Mouse (Mus musculus) spleen, adult 2 months (tissue): ENCODE results near the gene D330020A13Rik.

Experiments
- CTCF ChIP-seq: fragments of 200-500 bp; IDR thresholded peaks from 2 replicates; pipeline ENCODE4 v1.5.1; 2011; ENCODE audit warnings: mild to moderate bottlenecking, inconsistent platforms; ENCODE audit not compliant: insufficient read depth, insufficient read length, insufficient replicate concordance; ENCODE audit errors: extremely low read depth
- POLR2A ChIP-seq: fragments of 200-500 bp; IDR thresholded peaks from 2 replicates; pipeline ENCODE4 v1.6.1; 2011; ENCODE audit warnings: low read depth, low read length, inconsistent platforms

DNA sequence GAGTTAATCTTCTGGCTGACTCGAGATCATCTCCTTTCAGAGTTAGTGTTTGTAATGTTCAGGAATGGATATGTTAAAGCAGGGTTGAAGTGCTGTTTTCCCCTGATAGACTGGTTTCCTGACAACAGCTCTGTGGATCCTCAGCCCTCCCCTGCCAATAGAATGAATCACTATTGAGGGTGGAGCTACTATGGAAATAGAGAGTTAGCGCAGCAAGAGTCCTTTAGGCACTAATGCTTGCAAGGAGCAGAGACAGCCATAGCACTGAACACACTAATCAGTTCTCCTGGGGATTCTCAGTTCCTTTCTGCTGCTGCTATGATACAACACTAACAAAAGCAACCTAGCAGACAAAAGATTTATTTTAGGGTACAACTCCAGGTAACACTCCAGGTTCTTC, 26.2 kb downstream of the D330020A13Rik start:
- TF ChIP-seq CTCF (no peak), POLR2A (no peak)
